Mouse (Mus musculus) liver, embryonic 14.5 days (tissue): ENCODE results near the gene Ctsd. TPM values are rescaled to one million over a fixed set of nuclear protein-coding genes. Genes with fewer than 3 reads are reported as not detected.

Experiments
- ATAC-seq: fragments of 200-750 bp; cut with Nextera tagmentation; 2 replicates; pipeline ENCODE4 v1.8.0; 2017; ENCODE audit warnings: moderate number of reproducible peaks, mild to moderate bottlenecking, moderate library complexity; ENCODE audit not compliant: insufficient read depth
- DNase-seq, 3 experiments: peaks; one replicate each; pipeline ENCODE4 v3.0.0-alpha.2; 2012 to 2013; ENCODE audit warnings: low read depth in 3 of 3, low spot score in 3 of 3
- H3K27ac ChIP-seq: fragments of 300-500 bp; sonication (generic); 2 replicates; pipeline ENCODE4 v1.5.1; 2014; ENCODE audit warnings: moderate library complexity, mild to moderate bottlenecking, control low read depth, inconsistent platforms
- H3K27me3 ChIP-seq: fragments of 300-500 bp; sonication (generic); 2 replicates; pipeline ENCODE4 v1.6.1; 2014; ENCODE audit warnings: mild to moderate bottlenecking, low read length, moderate library complexity; ENCODE audit not compliant: control insufficient read depth, insufficient read depth
- H3K36me3 ChIP-seq: fragments of 300-500 bp; sonication (generic); replicated peaks from 2 replicates; pipeline ENCODE4 v1.6.1; 2014; ENCODE audit warnings: low read depth; ENCODE audit not compliant: control insufficient read depth, insufficient read depth
- H3K4me1 ChIP-seq, 2 experiments: fragments of 200-500 bp in 1 of 2; fragments of 300-500 bp in 1 of 2; sonication (generic) in 1 of 2; replicated peaks; 2 replicates each; pipeline ENCODE4 v1.6.1; 2012 to 2014; ENCODE audit warnings: antibody characterized with exemption in 1 of 2, inconsistent platforms in 1 of 2, low read length in 1 of 2; ENCODE audit not compliant: control insufficient read depth in 2 of 2, insufficient read depth in 2 of 2
- H3K4me2 ChIP-seq: fragments of 300-500 bp; sonication (generic); 2 replicates; pipeline ENCODE4 v1.6.1; 2014; ENCODE audit warnings: low read depth, mild to moderate bottlenecking, control low read depth, moderate library complexity
- H3K4me3 ChIP-seq, 2 experiments: fragments of 200-500 bp in 1 of 2; fragments of 300-500 bp in 1 of 2; sonication (generic) in 1 of 2; 2 replicates each; pipeline ENCODE4 v1.5.1; 2012 to 2014; ENCODE audit warnings: low read depth in 2 of 2, low read length in 2 of 2, mild to moderate bottlenecking in 2 of 2, control low read depth in 1 of 2, inconsistent platforms in 1 of 2, moderate library complexity in 1 of 2; ENCODE audit not compliant: insufficient read depth in 1 of 2
- H3K9ac ChIP-seq: fragments of 300-500 bp; sonication (generic); replicated peaks from 2 replicates; pipeline ENCODE4 v1.6.1; 2014; ENCODE audit warnings: mild to moderate bottlenecking, control low read depth, moderate library complexity
- H3K9me3 ChIP-seq: fragments of 300-500 bp; sonication (generic); 2 replicates; pipeline ENCODE4 v1.6.1; 2016; ENCODE audit warnings: low read length, mixed read lengths; ENCODE audit not compliant: control insufficient read depth
- CTCF ChIP-seq: IDR thresholded peaks from 2 replicates; pipeline ENCODE4 v1.5.1; 2016; ENCODE audit warnings: antibody characterized with exemption, low read depth, control low read depth
- EP300 ChIP-seq: IDR thresholded peaks from 2 replicates; pipeline ENCODE4 v1.6.1; 2016; ENCODE audit warnings: antibody characterized with exemption, low read depth
- WGBS: fragments of 180-500 bp; shearing (Covaris S2); extraction: QIAGEN DNeasy Blood & Tissue Kit; methylation state at CpG from one replicate; pipeline ENCODE4 v1.1.7; 2014; ENCODE audit not compliant: insufficient replicate concordance; 5-methylcytosine and 5-hydroxymethylcytosine counted together
- polyA plus RNA-seq, 2 experiments: library from polyadenylated mRNA; depleted of rRNA in 1 of 2; stranded (reverse) in 1 of 2; unstranded in 1 of 2; fragments of >200 nt; fragmentation: Nextera tagmentation in 1 of 2; extraction: Ambion mirVana in 1 of 2; gene quantifications; 2 replicates each; pipeline versions ENCODE4 v1.2.1 to v1.2.3; 2012 to 2014

Ctsd gene
- polyA plus RNA-seq, 2 experiments, result 180 to 324 TPM

DNA sequence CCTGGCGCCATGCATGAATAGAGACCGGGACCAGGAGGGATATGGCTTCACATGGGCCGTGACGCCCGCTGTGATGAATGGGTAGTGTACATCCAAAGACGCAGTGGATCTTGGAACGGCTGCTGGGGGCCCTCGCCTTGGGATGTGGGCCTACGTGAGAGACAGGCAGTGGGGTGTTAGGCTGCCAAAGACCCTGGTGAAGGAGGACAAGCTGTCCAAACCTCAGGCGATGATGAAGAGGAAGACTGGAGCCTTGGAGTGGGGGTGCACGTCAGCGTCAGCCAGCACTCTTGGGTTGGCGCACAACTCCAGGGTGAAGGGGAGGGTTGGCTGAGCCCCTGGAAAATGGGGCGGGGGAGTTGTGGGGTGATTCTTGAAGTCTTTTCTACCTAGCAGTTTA, 43.3 kb upstream of the Ctsd start:
- Histone ChIP-seq H3K27me3 (no peaks in the 10 kb centered on the region; the same call in 1 of the 2 replicates), H3K4me3 (no peak overlapping the region), H3K4me2 (no peak overlapping the region), H3K4me1 (peaks cover 0 to 3% of the 10 kb centered on the region in 2 experiments; a peak in 1 of 4 replicates), H3K36me3 (no peaks in the 10 kb centered on the region), H3K27ac (no peak overlapping the region), H3K9ac (no peak overlapping the region), H3K9me3 (no peaks in the 10 kb centered on the region)
- DNase-seq (no peak), ATAC-seq (no peak)
- 79% methylated on average over 14 of the region's 14 CpGs for WGBS
- TF ChIP-seq EP300 (no peak), CTCF (no peak)

DNA sequence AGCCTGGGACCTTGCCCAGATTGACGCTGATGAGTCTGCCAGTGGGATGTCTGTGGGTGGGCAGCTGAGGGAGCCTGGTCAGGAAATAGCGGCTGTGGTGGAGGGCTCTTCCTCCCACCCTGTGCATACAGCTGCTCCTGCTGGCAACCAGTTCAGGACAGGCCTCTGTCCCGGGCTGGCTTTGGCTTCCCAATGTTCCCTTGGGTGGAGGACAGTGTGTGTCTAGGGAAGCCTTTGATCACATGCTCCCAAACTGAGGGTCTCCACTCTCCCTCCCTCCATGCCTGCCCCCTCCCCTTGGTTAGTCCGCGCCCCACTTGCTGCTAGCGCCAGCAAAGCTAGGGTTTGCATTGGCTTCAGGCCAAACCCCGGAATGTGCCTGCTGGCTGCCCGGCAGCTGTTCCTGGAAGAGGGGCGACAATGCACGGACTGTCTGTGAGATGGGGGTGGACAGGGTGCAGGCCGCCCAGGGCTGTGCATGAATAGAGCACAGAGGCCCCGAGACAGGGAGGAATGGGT, 42.4 kb upstream of the Ctsd start:
- Histone ChIP-seq H3K27ac (no peak overlapping the region), H3K27me3 (no peaks in the 10 kb centered on the region; the same call in 1 of the 2 replicates)
- no peak for DNase-seq

GRCm38 (mm10) chr7:142428213-142428612, 40.4 kb upstream of the Ctsd start:
- DNase-seq, result no peak
- no peak overlapping the region for H3K9ac ChIP-seq
- no peak for ATAC-seq
- H3K27me3 ChIP-seq, result no peaks in the 10 kb centered on the region; the same call in 1 of the 2 replicates
- no peak overlapping the region for H3K27ac ChIP-seq
- 14% methylated on average over 7 of the region's 7 CpGs for WGBS
- no peaks in the 10 kb centered on the region for H3K36me3 ChIP-seq
- no peak overlapping the region for H3K4me2 ChIP-seq
- TF ChIP-seq CTCF (peak; percentile 72), EP300 (no peak)
- no peaks in the 10 kb centered on the region for H3K9me3 ChIP-seq
- no peaks in the 10 kb centered on the region for H3K4me1 ChIP-seq
- H3K4me3 ChIP-seq, result no peak overlapping the region

More for the DNA sequence above, 42.4 kb upstream of the Ctsd start:
- H3K36me3 ChIP-seq, result no peaks in the 10 kb centered on the region
- no peaks in the 10 kb centered on the region for H3K9me3 ChIP-seq
- H3K4me3 ChIP-seq, result no peak overlapping the region
- ATAC-seq, result no peak
- H3K9ac ChIP-seq, result no peak overlapping the region
- 60% methylated on average over 12 of the region's 12 CpGs for WGBS
- H3K4me2 ChIP-seq, result no peak overlapping the region
- TF ChIP-seq EP300 (no peak), CTCF (no peak)
- peaks cover 0 to 3% of the 10 kb centered on the region in 2 experiments; a peak in 1 of 4 replicates for H3K4me1 ChIP-seq

- no peaks in the 10 kb centered on the region; the same call in 1 of the 2 replicates for H3K27me3 ChIP-seq
- no peaks in the 10 kb centered on the region for H3K9me3 ChIP-seq
- peaks cover 20% of the 10 kb centered on the region in 2 experiments for H3K4me1 ChIP-seq
- H3K36me3 ChIP-seq, result no peaks in the 10 kb centered on the region
- TF ChIP-seq CTCF (peak; percentile 71), EP300 (no peak)
- no peak overlapping the region for H3K27ac ChIP-seq
- H3K4me3 ChIP-seq, result no peak overlapping the region
- no peak for ATAC-seq
- 71% methylated on average over 11 of the region's 11 CpGs for WGBS
- no peak overlapping the region for H3K9ac ChIP-seq
- DNase-seq, result no peak
- no peak overlapping the region for H3K4me2 ChIP-seq
These were observed 37.9 kb upstream of the Ctsd start for GRCm38 (mm10) chr7:142425641-142426213.

DNA sequence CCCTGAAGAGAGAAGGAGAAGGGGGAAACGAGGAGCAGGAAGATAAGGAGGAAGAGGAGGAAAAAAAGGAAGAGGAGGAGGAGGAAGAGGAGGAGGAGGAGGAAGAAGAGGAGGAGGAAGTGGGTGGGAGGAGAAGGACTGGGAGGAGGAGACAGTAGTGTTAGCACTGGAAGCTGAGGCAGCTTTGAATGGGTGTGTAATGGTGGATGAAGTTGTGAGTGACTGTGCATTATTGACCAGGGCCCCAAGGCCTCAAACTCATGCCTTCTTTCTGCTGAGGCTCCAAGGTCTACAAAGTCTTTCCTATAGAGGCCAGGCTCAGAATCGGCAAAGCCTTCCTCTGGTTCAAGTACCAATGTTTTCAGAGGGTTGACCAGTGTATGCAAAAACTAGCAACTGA, 34.0 kb upstream of the Ctsd start:
- DNase-seq, result no peak
- peak overlapping the region; percentile 86 for H3K27ac ChIP-seq
- ATAC-seq, result peak; percentile 64
- peaks cover 36 to 37% of the 10 kb centered on the region in 2 experiments for H3K4me1 ChIP-seq
- WGBS, result 56% methylated on average over 2 of the region's 2 CpGs
- no peaks in the 10 kb centered on the region for H3K36me3 ChIP-seq
- H3K9ac ChIP-seq, result no peak overlapping the region
- H3K27me3 ChIP-seq, result no peaks in the 10 kb centered on the region
- no peak overlapping the region for H3K4me3 ChIP-seq
- no peak for TF ChIP-seq EP300
- TF ChIP-seq CTCF, result no peak
- H3K9me3 ChIP-seq, result no peaks in the 10 kb centered on the region
- H3K4me2 ChIP-seq, result no peak overlapping the region
